Mouse (Mus musculus) heart, embryonic 14.5 days (tissue): ENCODE data around the gene Pex26. TPM values are rescaled to one million over a fixed set of nuclear protein-coding genes. Genes with fewer than 3 reads are reported as not detected.

Experiments
- ATAC-seq: fragments of 200-750 bp; cut with Nextera tagmentation; 2 replicates; pipeline ENCODE4 v1.8.0; 2017; ENCODE audit warnings: low read depth, moderate TSS enrichment; ENCODE audit not compliant: insufficient number of reproducible peaks, insufficient read depth, low FRiP score
- H3K27ac ChIP-seq, 2 experiments: fragments of 200-500 bp in 1 of 2; fragments of 300-500 bp in 1 of 2; sonication (generic) in 1 of 2; replicated peaks in 1 of 2; 2 replicates each; pipeline ENCODE4 v1.5.1; 2012 to 2014; ENCODE audit warnings: low read depth in 2 of 2, low read length in 2 of 2, control low read depth in 1 of 2, mild to moderate bottlenecking in 1 of 2, mixed read lengths in 1 of 2; ENCODE audit not compliant: control insufficient read depth in 1 of 2, insufficient read depth in 1 of 2
- H3K27me3 ChIP-seq: fragments of 300-500 bp; sonication (generic); 2 replicates; pipeline ENCODE4 v1.6.1; 2014; ENCODE audit warnings: mild to moderate bottlenecking, low read length, control low read depth; ENCODE audit not compliant: control insufficient read depth, insufficient read depth
- H3K36me3 ChIP-seq: fragments of 300-500 bp; sonication (generic); 2 replicates; pipeline ENCODE4 v1.6.1; 2014; ENCODE audit warnings: mild to moderate bottlenecking, control low read depth, low read length, mixed read lengths; ENCODE audit not compliant: control insufficient read depth, insufficient read depth
- H3K4me1 ChIP-seq, 2 experiments: fragments of 200-500 bp in 1 of 2; fragments of 300-500 bp in 1 of 2; sonication (generic) in 1 of 2; 2 replicates each; pipeline ENCODE4 v1.6.1; 2012 to 2014; ENCODE audit warnings: low read length in 2 of 2, control low read depth in 1 of 2, mixed read lengths in 1 of 2; ENCODE audit not compliant: control insufficient read depth in 2 of 2, insufficient read depth in 2 of 2
- H3K4me2 ChIP-seq: fragments of 300-500 bp; sonication (generic); 2 replicates; pipeline ENCODE4 v1.6.1; 2014; ENCODE audit warnings: mild to moderate bottlenecking, low read length
- H3K4me3 ChIP-seq, 2 experiments: fragments of 200-500 bp in 1 of 2; fragments of 300-500 bp in 1 of 2; sonication (generic) in 1 of 2; 2 replicates each; pipeline ENCODE4 v1.5.1; 2012 to 2014; ENCODE audit warnings: low read length in 2 of 2, mild to moderate bottlenecking in 2 of 2, control low read depth in 1 of 2, low read depth in 1 of 2, moderate library complexity in 1 of 2; ENCODE audit not compliant: control insufficient read depth in 1 of 2, insufficient read depth in 1 of 2
- H3K9ac ChIP-seq: fragments of 300-500 bp; sonication (generic); 2 replicates; pipeline ENCODE4 v1.6.1; 2014; ENCODE audit warnings: mild to moderate bottlenecking, low read length
- H3K9me3 ChIP-seq: fragments of 300-500 bp; sonication (generic); 2 replicates; pipeline ENCODE4 v1.6.1; 2016; ENCODE audit warnings: low read length, control low read depth; ENCODE audit not compliant: control insufficient read depth
- WGBS: fragments of 180-500 bp; shearing (Covaris S2); extraction: QIAGEN DNeasy Blood & Tissue Kit; methylation state at CpG from one replicate; pipeline ENCODE4 v1.1.7; 2014; 5-methylcytosine and 5-hydroxymethylcytosine counted together
- polyA plus RNA-seq: library from polyadenylated mRNA; unstranded; fragments of >200 nt; fragmentation: Nextera tagmentation; extraction: Ambion mirVana; gene quantifications from 2 replicates; pipeline ENCODE4 v1.2.1, GENCODE M21; 2014

Gene Pex26
- 3.0 and 5.9 TPM in 2 replicates for polyA plus RNA-seq

GRCm38 (mm10) chr6:121183414-121184173 lies at the start of gene Pex26:
Gene Pex26 (plus strand): TSS chr6:121183667.
- 2% methylated on average over 32 of the region's 32 CpGs for WGBS
- Histone ChIP-seq H3K27me3 (no peaks in the 10 kb centered on the region), H3K27ac (peak within 1 kb of the TSS; percentile 56 to 62; a peak in 3 of 4 replicates), H3K9me3 (no peaks in the 10 kb centered on the region), H3K4me1 (peaks cover 4 to 17% of the 10 kb centered on the region in 2 experiments), H3K9ac (peak within 1 kb of the TSS; percentile 82), H3K4me2 (peak within 1 kb of the TSS; percentile 99), H3K36me3 (peaks cover 25% of the 10 kb centered on the region), H3K4me3 (peak within 1 kb of the TSS; percentile 56 to 75)
- peak; percentile 84 for ATAC-seq

- Histone ChIP-seq H3K4me1 (peaks cover 10 to 12% of the 10 kb centered on the region in 2 experiments; a peak in 2 of 4 replicates), H3K27me3 (peaks cover 9% of the 10 kb centered on the region; the same call in 1 of the 2 replicates), H3K36me3 (no peaks in the 10 kb centered on the region), H3K4me2 (no peak overlapping the region), H3K4me3 (no peak overlapping the region), H3K9ac (no peak overlapping the region), H3K27ac (no peak overlapping the region), H3K9me3 (no peaks in the 10 kb centered on the region)
- ATAC-seq: no peak
- WGBS: 54% methylated on average over 3 of the region's 3 CpGs
Measured at GRCm38 (mm10) chr6:121134249-121134648, 49.2 kb upstream of the Pex26 start.

GRCm38 (mm10) chr6:121134884-121135283 lies 48.6 kb upstream of the Pex26 start:
- no peaks in the 10 kb centered on the region for H3K9me3 ChIP-seq
- peaks cover 9% of the 10 kb centered on the region; the same call in 1 of the 2 replicates for H3K27me3 ChIP-seq
- H3K4me1 ChIP-seq: peaks cover 8 to 10% of the 10 kb centered on the region in 2 experiments; a peak in 2 of 4 replicates
- H3K9ac ChIP-seq: no peak overlapping the region
- no peaks in the 10 kb centered on the region for H3K36me3 ChIP-seq
- 72% methylated on average over 5 of the region's 5 CpGs for WGBS
- no peak overlapping the region for H3K4me2 ChIP-seq
- ATAC-seq: no peak
- H3K27ac ChIP-seq: no peak overlapping the region
- no peak overlapping the region for H3K4me3 ChIP-seq

- no peak overlapping the region for H3K4me3 ChIP-seq
- no peaks in the 10 kb centered on the region for H3K9me3 ChIP-seq
- 0 out of 2 replicates have a peak, but pooled peaks cover 3% of the 10 kb centered on the region for H3K27me3 ChIP-seq
- WGBS: 64% methylated on average over 6 of the region's 6 CpGs
- H3K36me3 ChIP-seq: no peaks in the 10 kb centered on the region
- H3K27ac ChIP-seq: no peak overlapping the region
- H3K4me1 ChIP-seq: no peaks in the 10 kb centered on the region
- H3K4me2 ChIP-seq: no peak overlapping the region
- H3K9ac ChIP-seq: no peak overlapping the region
- ATAC-seq: no peak
Measured at GRCm38 (mm10) chr6:121137222-121137621, 46.2 kb upstream of the Pex26 start.

GRCm38 (mm10) chr6:121138338-121139040 lies 45.0 kb upstream of the Pex26 start:
- Histone ChIP-seq H3K9ac (no peak overlapping the region), H3K4me3 (no peak overlapping the region), H3K27ac (no peak overlapping the region), H3K4me1 (no peaks in the 10 kb centered on the region), H3K36me3 (no peaks in the 10 kb centered on the region), H3K9me3 (no peaks in the 10 kb centered on the region), H3K27me3 (no peaks in the 10 kb centered on the region), H3K4me2 (no peak overlapping the region)
- WGBS: 73% methylated on average over 12 of the region's 12 CpGs
- ATAC-seq: no peak

- no peak for ATAC-seq
- H3K9me3 ChIP-seq: no peaks in the 10 kb centered on the region
- no peak overlapping the region for H3K9ac ChIP-seq
- peaks cover 2 to 6% of the 10 kb centered on the region in 2 experiments for H3K4me1 ChIP-seq
- H3K4me2 ChIP-seq: no peak overlapping the region
- 87% methylated on average over 1 of the region's 1 CpGs for WGBS
- H3K27me3 ChIP-seq: no peaks in the 10 kb centered on the region
- no peak overlapping the region for H3K4me3 ChIP-seq
- no peak overlapping the region for H3K27ac ChIP-seq
- H3K36me3 ChIP-seq: no peaks in the 10 kb centered on the region
Measured at GRCm38 (mm10) chr6:121139271-121139670, 44.2 kb upstream of the Pex26 start.

GRCm38 (mm10) chr6:121142298-121142697 lies 41.2 kb upstream of the Pex26 start:
- no peak for ATAC-seq
- Histone ChIP-seq H3K4me2 (no peak overlapping the region), H3K27me3 (no peaks in the 10 kb centered on the region), H3K27ac (no peak overlapping the region), H3K9me3 (no peaks in the 10 kb centered on the region), H3K4me1 (peaks cover 10 to 22% of the 10 kb centered on the region in 2 experiments), H3K4me3 (no peak overlapping the region), H3K36me3 (no peaks in the 10 kb centered on the region), H3K9ac (no peak overlapping the region)
- 74% methylated on average over 7 of the region's 7 CpGs for WGBS
